Mouse (Mus musculus) liver, postnatal 0 days (tissue): ENCODE measurements around the gene Maff. TPM values are rescaled to one million over a fixed set of nuclear protein-coding genes. Genes with fewer than 3 reads are reported as not detected.

Experiments
- ATAC-seq: fragments of 200-750 bp; cut with Nextera tagmentation; 2 replicates; pipeline ENCODE4 v1.8.0; 2017; ENCODE audit warnings: mild to moderate bottlenecking, moderate library complexity
- DNase-seq: peaks from one replicate; pipeline ENCODE4 v3.0.0-alpha.2; 2016
- H3K27ac ChIP-seq: fragments of 300-500 bp; sonication (generic); 2 replicates; pipeline ENCODE4 v1.5.1; 2014; ENCODE audit warnings: antibody characterized with exemption, moderate library complexity, mild to moderate bottlenecking, low read depth
- H3K27me3 ChIP-seq: fragments of 300-500 bp; sonication (generic); 2 replicates; pipeline ENCODE4 v1.6.1; 2014; ENCODE audit warnings: low read length, control low read depth, mixed read lengths; ENCODE audit not compliant: insufficient read depth
- H3K36me3 ChIP-seq: fragments of 300-500 bp; sonication (generic); replicated peaks from 2 replicates; pipeline ENCODE4 v1.6.1; 2014; ENCODE audit warnings: mild to moderate bottlenecking, control low read depth, low read length, moderate library complexity, mixed read lengths; ENCODE audit not compliant: insufficient read depth
- H3K4me1 ChIP-seq: fragments of 300-500 bp; sonication (generic); 2 replicates; pipeline ENCODE4 v1.6.1; 2014; ENCODE audit warnings: antibody characterized with exemption, mild to moderate bottlenecking, control low read depth; ENCODE audit not compliant: insufficient read depth
- H3K4me2 ChIP-seq: fragments of 300-500 bp; sonication (generic); 2 replicates; pipeline ENCODE4 v1.6.1; 2014; ENCODE audit warnings: low read depth, mild to moderate bottlenecking, low read length, moderate library complexity, mixed read lengths
- H3K4me3 ChIP-seq: fragments of 300-500 bp; sonication (generic); 2 replicates; pipeline ENCODE4 v1.5.1; 2014; ENCODE audit warnings: low read depth, low read length
- H3K9ac ChIP-seq: fragments of 300-500 bp; sonication (generic); replicated peaks from 2 replicates; pipeline ENCODE4 v1.6.1; 2014; ENCODE audit warnings: mild to moderate bottlenecking, moderate library complexity
- H3K9me3 ChIP-seq: fragments of 300-500 bp; sonication (generic); 2 replicates; pipeline ENCODE4 v1.6.1; 2016; ENCODE audit warnings: mild to moderate bottlenecking, control low read depth, low read length, mixed read lengths
- CTCF ChIP-seq: sonication (generic); IDR thresholded peaks from 2 replicates; pipeline ENCODE4 v1.5.1; 2016; ENCODE audit warnings: antibody characterized with exemption, low read depth
- EP300 ChIP-seq: IDR thresholded peaks from 2 replicates; pipeline ENCODE4 v1.6.1; 2016; ENCODE audit warnings: antibody characterized with exemption, low read depth, mild to moderate bottlenecking
- WGBS: fragments of 180-500 bp; shearing (Covaris S2); extraction: QIAGEN DNeasy Blood & Tissue Kit; methylation state at CpG from one replicate; pipeline ENCODE4 v1.1.7; 2014; ENCODE audit not compliant: insufficient replicate concordance; 5-methylcytosine and 5-hydroxymethylcytosine counted together
- polyA plus RNA-seq: library from polyadenylated mRNA; unstranded; fragments of >200 nt; fragmentation: Nextera tagmentation; extraction: Ambion mirVana; gene quantifications from 2 replicates; pipeline ENCODE4 v1.2.1, GENCODE M21; 2015

Maff gene
- polyA plus RNA-seq, 1 experiment from 2014 or later, result 1.1 TPM

GRCm38 (mm10) chr15:79351331-79351767 lies 4.9 kb downstream of the Maff start:
- peak overlapping the region; percentile 30; the same call in 1 of the 2 replicates for H3K27ac ChIP-seq
- H3K4me2 ChIP-seq, result peak overlapping the region; percentile 58
- DNase-seq (no peak), ATAC-seq (no peak)
- peaks cover 63% of the 10 kb centered on the region for H3K4me1 ChIP-seq
- WGBS, result 32% methylated on average over 15 of the region's 15 CpGs
- H3K9me3 ChIP-seq, result no peaks in the 10 kb centered on the region
- H3K4me3 ChIP-seq, result no peak overlapping the region
- peak overlapping the region; percentile 21; the same call in 1 of the 2 replicates for H3K9ac ChIP-seq
- TF ChIP-seq CTCF, result no peak; the same call in 1 of the 2 replicates
- no peak for TF ChIP-seq EP300
- H3K27me3 ChIP-seq, result no peaks in the 10 kb centered on the region
- H3K36me3 ChIP-seq, result no peaks in the 10 kb centered on the region

GRCm38 (mm10) chr15:79352479-79352878 lies 6.1 kb downstream of the Maff start:
- TF ChIP-seq EP300 (no peak), CTCF (no peak)
- peaks cover 69% of the 10 kb centered on the region for H3K4me1 ChIP-seq
- WGBS, result 75% methylated on average over 6 of the region's 6 CpGs
- H3K27me3 ChIP-seq, result no peaks in the 10 kb centered on the region
- no peak overlapping the region for H3K4me3 ChIP-seq
- ATAC-seq (no peak), DNase-seq (no peak)
- no peaks in the 10 kb centered on the region for H3K9me3 ChIP-seq
- no peak overlapping the region for H3K27ac ChIP-seq
- H3K36me3 ChIP-seq, result no peaks in the 10 kb centered on the region
- no peak overlapping the region; the same call in 1 of the 2 replicates for H3K9ac ChIP-seq
- no peak overlapping the region for H3K4me2 ChIP-seq

- Histone ChIP-seq H3K4me2 (no peak overlapping the region), H3K4me1 (peaks cover 71% of the 10 kb centered on the region), H3K4me3 (no peak overlapping the region), H3K9me3 (no peaks in the 10 kb centered on the region), H3K27me3 (no peaks in the 10 kb centered on the region), H3K36me3 (0 out of 2 replicates have a peak, but pooled peaks cover 2% of the 10 kb centered on the region), H3K27ac (no peak overlapping the region), H3K9ac (no peak overlapping the region)
- DNase-seq, result no peak
- TF ChIP-seq CTCF (no peak), EP300 (no peak)
- ATAC-seq, result no peak
- 85% methylated on average over 5 of the region's 5 CpGs for WGBS
These were observed 7.4 kb downstream of the Maff start for GRCm38 (mm10) chr15:79353690-79354305.

- no peak overlapping the region for H3K9ac ChIP-seq
- no peak overlapping the region for H3K4me3 ChIP-seq
- TF ChIP-seq EP300, result no peak
- TF ChIP-seq CTCF, result no peak
- no peak for ATAC-seq
- H3K9me3 ChIP-seq, result no peaks in the 10 kb centered on the region
- no peaks in the 10 kb centered on the region for H3K27me3 ChIP-seq
- 43% methylated on average over 4 of the region's 4 CpGs for WGBS
- 0 out of 2 replicates have a peak, but pooled peaks cover 2% of the 10 kb centered on the region for H3K36me3 ChIP-seq
- no peak overlapping the region for H3K27ac ChIP-seq
- no peak for DNase-seq
- no peak overlapping the region for H3K4me2 ChIP-seq
- peaks cover 67% of the 10 kb centered on the region for H3K4me1 ChIP-seq
These were observed 8.2 kb downstream of the Maff start for GRCm38 (mm10) chr15:79354619-79355018.

- peak overlapping the region; percentile 76 for H3K4me2 ChIP-seq
- peaks cover 4% of the 10 kb centered on the region; the same call in 1 of the 2 replicates for H3K36me3 ChIP-seq
- H3K9ac ChIP-seq, result no peak overlapping the region
- H3K9me3 ChIP-seq, result no peaks in the 10 kb centered on the region
- WGBS, result 65% methylated on average over 8 of the region's 8 CpGs
- DNase-seq (no peak), ATAC-seq (no peak)
- H3K27me3 ChIP-seq, result no peaks in the 10 kb centered on the region
- peaks cover 55% of the 10 kb centered on the region for H3K4me1 ChIP-seq
- peak overlapping the region; percentile 32 for H3K4me3 ChIP-seq
- no peak overlapping the region for H3K27ac ChIP-seq
- TF ChIP-seq CTCF (no peak), EP300 (no peak)
These were observed 10.1 kb downstream of the Maff start for GRCm38 (mm10) chr15:79356481-79356880.

- H3K9ac ChIP-seq, result peak overlapping the region; percentile 35
- no peaks in the 10 kb centered on the region for H3K9me3 ChIP-seq
- peaks cover 6% of the 10 kb centered on the region; the same call in 1 of the 2 replicates for H3K36me3 ChIP-seq
- peaks cover 48% of the 10 kb centered on the region for H3K4me1 ChIP-seq
- H3K27me3 ChIP-seq, result no peaks in the 10 kb centered on the region
- H3K4me3 ChIP-seq, result peak overlapping the region; percentile 32
- DNase-seq, result peak; percentile 85
- peak overlapping the region; percentile 41; the same call in 1 of the 2 replicates for H3K27ac ChIP-seq
- ATAC-seq, result peak; percentile 82
- peak overlapping the region; percentile 76 for H3K4me2 ChIP-seq
- WGBS, result 3% methylated on average over 70 of the region's 77 CpGs
- TF ChIP-seq CTCF, result peak; percentile 19; the same call in 1 of the 2 replicates
- TF ChIP-seq EP300, result no peak
These were observed 10.9 kb downstream of the Maff start for GRCm38 (mm10) chr15:79357036-79357911.
